Mouse (Mus musculus): ENCODE measurements around the gene Rcor3.

The Rcor3 gene

GRCm38 (mm10) chr1:192092879-192093660 lies 44.8 kb downstream of the Rcor3 start:
- DNase-seq = peak; percentile 83

DNA sequence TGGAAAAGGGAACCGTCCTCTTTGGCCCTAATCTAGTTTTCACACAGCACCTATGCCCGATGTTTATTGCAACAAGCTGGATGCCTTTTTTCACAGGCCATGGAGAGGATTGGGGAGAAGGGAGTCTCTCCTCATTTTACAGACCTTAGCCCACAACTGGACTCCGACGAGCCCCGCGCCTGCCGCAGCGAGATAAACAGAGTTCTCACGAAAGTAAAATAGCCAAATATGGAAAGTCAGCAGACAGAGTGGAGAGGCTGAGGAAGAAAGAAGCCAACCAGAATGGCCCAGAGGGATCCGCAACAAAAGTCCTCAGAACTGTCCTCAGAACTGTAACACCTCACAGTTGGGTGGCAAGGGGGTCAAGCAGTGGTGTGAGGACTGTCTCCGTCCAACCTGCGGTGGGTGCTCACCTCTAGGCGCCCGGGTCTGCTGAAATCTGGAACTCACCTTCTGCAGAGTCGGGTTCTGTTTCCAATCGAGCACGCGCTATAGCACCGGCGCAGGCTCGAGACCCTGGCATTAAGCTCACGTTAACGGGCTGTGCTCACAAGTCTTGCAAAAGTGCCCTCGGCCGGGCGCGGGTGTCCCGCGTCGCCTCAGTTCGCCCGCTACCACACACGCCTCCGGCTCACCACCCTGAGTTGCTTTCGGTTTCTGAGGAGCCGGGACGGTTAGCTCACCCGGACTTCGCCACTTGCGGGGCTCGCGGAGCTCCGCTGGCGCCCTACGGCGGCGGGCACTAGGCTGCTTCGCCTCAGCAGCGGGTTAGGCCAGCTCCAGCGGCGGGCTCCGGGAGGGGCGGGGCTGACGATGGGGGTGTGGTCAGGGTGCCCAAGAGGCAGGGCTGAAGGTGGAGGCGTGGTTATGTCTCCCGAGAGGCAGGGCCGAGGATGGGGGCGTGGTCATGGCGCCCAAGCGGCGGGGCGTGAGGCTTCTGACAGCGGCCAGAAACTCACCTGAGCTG lies 45.8 kb downstream of the Rcor3 start, which contains the start of gene Traf5:
TSS of gene Traf5 (minus strand) at position 754 of the 967 bp plus-strand sequence.
- peak; percentile 98 to 99 for DNase-seq

DNA sequence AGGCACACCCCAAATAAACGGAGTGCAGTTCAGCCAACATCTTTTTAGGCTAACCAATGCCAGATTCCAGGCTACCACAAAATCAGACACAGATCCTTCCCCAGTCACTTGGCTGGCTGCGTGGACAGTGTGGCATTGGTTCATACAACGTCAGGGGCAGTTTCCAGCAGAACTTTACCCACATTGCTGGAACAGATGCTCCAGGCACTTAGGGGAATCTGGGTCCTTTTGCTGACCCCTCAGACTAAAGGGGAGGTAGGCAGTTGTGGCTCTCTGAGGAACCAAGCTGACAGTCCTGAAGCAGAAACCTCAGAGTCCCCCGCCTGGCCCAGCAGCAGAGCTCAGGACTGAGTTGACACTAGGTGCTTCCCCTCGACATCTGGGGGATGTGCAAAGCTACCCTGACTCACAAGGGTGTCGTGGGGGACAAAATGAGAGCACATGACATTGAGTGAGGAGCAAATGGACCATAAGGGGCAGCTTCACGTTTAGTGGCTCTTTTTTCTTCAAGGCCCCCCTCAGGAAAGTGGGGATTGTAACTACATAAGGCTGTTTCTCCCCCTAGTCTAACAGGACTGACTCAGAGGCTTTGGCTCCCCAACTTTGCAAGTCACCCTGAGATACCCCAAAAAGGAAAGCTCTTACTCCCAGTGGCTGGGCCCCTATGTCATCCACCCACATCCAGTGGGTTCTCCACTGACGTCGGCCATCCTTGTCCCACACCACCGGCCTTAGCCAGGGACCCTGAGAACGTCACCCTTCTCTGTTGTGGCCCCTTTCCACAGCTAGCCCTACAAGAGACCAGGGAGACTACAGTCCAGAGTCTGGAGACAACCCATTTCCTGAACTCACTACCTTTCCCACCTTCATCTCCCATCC lies 46.9 kb downstream of the Rcor3 start:
- DNase-seq = peak in 1 of 2 experiments; percentile 15

GRCm38 (mm10) chr1:192090281-192090680 lies 47.6 kb downstream of the Rcor3 start:
- DNase-seq = no peak

GRCm38 (mm10) chr1:192089208-192090166 lies 48.4 kb downstream of the Rcor3 start:
- DNase-seq = no peak

DNA sequence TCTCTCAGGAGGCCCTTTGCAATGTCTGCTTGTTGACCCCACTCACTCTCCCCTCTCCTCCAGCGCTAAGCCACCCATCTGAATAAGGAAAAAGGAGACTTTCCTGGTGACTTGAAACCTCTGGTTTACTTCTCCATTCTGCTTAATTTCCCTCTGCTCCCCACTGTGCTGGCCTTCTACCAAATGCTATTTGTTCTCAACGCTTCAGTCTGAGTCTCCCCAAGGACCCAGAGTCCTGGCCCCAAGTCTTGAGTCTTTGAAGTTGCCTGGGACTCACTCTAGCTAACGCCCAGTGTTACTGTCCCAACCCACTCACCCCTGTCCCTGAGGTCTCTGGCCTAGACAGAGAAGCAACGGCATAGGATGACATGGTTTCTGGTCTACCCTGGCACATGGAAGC lies 49.9 kb downstream of the Rcor3 start:
- DNase-seq = no peak

DNA sequence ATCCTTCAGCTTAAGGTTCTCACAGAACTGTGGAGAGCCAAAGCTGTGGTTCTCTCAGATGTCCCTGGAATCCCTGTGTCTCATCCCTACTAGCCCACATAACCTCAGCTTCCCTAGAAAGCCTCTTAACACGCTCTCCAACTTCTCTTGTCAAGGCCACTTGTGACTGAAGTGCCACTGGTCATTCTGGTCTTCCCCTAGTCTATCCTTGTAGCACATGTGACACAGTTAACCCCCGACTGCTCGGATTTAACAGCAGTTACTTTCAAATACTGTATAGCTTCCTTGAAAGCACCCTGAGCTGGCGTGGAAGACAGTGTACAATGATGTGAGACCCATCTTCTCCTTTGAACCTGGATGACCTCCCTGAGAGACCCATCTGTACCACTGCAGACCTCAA lies 50.8 kb downstream of the Rcor3 start:
- DNase-seq = no peak

DNA sequence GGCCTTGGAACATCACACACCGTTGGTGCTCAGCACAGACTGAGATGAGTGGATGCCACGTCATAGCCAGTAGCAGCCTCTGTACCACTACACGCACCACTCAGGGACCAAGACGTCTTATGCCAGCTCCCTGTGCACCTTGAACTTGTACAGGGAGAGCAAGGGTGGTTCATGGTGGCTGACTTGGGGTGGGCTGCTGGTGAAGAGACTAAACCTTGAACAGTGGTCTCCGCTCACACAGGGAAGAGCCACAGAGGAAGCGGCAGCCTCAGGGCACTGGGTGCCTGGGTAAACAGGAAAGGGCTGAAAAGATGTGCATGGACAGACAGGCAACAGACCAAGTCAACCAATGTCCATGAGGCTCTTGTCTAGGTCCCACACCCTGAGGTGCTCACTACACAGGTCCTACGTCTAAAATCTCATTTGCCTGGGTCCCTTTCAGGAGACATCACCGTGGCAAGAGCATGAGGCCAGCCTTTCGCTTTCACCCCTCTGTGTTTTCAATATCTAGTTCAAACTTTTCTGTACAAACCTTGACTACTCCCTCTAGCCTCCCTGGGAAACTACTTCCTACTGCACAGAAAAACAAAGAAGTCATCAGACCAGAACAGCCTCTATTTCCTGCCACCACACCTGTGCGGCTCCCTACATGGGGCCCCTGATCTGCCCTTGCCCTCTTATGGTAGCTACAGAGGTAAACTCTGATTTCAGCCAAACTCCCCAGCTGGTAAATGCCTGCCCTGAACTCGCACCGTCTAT lies 51.4 kb downstream of the Rcor3 start:
- peak; percentile 40 to 60 for DNase-seq

DNA sequence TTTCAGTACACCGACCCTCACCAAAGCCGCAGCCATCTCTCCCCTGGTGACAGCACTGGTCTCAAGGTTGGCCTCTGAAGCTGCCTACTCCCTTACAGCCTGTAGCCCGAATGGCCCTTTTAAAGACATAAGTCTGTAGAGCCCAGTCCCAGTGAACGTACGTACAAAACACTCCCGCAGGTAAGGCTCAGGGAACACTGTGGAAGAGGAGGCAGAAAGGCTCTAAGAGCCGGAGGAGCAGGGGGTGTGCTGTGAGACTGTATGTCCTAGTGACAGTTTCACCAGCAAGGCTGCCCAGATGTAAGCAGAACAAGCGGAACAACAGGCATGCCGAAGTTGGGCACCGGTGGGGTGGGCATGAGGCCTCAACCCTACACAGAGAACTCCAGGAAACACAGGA lies 52.6 kb downstream of the Rcor3 start:
- DNase-seq = no peak

DNA sequence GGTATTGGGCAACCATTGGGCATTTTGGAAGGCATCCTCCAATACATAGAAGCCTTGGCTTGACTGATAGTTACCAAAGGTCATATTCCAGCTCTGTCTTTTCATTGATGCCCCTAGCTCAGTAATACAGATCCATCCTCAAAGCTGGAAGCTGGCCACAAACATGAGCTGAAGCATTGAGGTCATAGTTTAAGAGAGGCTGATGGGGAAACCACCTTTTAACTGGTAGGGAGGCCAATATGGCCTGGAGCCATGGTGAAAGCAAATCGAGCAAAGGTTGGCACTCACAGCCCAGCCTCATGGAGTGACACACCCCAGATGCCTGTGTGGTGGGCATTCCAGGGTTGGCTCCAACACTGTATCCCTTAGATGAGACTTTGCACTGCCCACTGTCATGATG lies 55.2 kb downstream of the Rcor3 start:
- DNase-seq = no peak

DNA sequence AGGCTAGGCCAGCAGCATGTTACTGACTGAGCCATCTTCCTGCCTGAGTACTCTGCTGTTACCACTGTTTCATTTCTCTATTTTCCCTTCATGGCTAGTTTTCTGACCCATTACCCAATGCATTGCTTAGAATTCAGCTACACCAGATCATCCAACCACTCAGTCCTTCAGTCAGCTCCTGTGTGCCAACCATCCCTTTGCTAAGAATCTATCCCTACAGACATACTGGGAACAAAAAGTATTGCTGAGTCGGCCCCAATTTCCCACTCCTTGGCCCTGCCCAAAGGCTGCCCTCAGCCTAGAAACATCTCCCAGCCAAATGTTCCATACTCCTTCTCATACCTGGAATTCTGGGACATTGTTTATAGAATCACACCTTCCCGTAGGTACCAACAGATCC lies 56.7 kb downstream of the Rcor3 start:
- no peak for DNase-seq

- no peak for DNase-seq
Measured at GRCm38 (mm10) chr1:192079121-192079520, 58.7 kb downstream of the Rcor3 start.

DNA sequence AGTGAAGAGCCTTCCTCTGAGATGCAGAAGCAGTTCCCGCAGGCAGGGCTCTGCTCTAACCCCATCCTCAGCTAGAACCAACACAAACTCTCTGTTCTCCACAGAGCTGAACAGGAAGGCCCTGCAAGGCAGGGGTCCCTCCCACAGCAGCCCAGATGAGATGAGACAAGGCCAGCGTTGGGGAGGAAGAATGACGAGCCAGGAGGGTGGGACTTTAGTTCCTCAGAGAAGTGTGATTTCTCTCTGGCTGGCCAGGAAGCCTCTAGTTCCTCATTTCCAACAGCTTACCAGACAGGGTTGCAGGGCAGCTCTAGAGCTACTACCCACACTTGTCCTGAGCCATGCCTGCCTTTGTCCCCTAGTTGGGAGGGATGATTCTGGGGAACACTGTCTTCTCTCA lies 59.5 kb downstream of the Rcor3 start:
- peak; percentile 39 to 44 for DNase-seq

GRCm38 (mm10) chr1:192076796-192077535 lies 60.9 kb downstream of the Rcor3 start:
- no peak for DNase-seq

- DNase-seq = no peak
Measured at GRCm38 (mm10) chr1:192076101-192076500, 61.8 kb downstream of the Rcor3 start.

DNA sequence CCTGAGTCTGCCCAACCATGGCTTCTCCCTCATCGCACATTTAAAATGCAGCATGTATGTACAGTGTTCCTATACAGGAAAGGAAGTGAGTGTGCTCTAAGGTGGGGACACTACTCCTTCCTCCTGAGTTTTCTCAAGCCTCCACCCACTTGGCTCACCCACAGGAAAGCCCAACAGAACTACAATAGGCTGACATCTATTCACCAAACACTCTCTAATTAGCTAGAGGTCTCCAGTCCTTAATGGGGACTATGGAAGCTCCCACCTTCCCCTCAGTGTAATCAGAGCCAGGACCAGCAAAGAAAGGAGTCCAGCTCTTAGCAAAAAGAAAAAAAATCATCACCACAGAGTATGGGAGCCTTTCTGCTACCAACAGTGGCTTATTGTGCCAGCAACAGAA lies 63.0 kb downstream of the Rcor3 start:
- no peak for DNase-seq

- no peak for DNase-seq
Measured at GRCm38 (mm10) chr1:192072426-192072825, 65.4 kb downstream of the Rcor3 start.

- DNase-seq = no peak
Measured at GRCm38 (mm10) chr1:192070618-192071051, 67.2 kb downstream of the Rcor3 start.

DNA sequence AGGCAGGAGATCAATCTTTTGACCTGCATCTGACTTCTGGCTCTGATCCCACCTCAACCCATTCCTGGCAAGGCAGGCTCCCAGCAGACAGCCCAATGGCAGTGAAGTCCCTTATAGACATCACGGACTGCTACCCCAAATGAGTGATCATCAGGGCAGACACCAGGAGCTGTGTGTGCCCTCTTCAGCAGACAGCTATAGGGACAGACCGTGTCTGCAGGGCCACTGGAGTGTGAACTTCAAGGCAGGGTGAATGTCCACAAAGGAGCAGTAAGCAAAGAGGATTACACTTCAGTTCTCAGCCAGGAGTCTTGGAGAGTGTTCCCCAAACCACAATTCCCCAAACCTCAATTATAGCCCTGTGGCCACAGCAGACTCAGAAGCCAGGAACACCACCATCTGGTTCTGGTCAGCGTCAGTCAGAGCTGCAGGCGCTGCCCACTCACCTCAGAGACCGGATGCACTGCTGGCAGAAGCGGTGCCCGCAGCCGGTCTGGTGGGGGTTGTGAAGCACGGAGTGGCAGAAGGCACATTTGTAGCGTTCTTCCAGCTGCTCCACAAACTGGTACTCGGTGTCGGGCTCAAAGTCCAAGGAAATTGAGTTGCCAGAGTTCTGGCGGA lies 67.8 kb downstream of the Rcor3 start:
- DNase-seq = no peak
